Mouse (Mus musculus) erythroblast, embryonic 14.5 days (primary cell): Measurements from ENCODE around the gene Klk5.

ENCODE experiments used
- GATA1 ChIP-seq: IDR thresholded peaks from 2 replicates; pipeline ENCODE4 v1.6.1; 2012; ENCODE audit warnings: low read length, inconsistent platforms, mixed read lengths
- TAL1 ChIP-seq: IDR thresholded peaks from 3 replicates; pipeline ENCODE4 v1.6.1; 2012; ENCODE audit warnings: low read length, inconsistent platforms, mixed read lengths

DNA sequence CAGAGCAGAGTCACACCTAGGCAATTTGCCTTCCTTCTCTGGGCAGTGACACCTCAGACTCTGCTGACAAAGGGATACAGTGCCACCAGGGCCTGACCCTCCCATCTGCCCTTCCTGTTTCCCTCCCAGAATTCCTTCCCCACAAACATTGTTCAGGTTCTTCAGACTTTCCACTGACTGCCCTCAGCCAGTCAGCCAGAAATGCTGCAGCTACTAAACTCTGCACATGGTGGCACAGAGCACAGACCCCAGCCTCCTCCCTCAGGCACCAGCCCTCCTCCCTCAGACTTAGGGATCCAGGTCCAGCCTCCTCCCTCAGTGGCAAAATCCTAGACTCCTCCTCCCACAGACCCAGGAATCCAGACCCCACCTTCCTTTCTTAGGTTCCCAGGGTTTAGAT is 25.0 kb upstream of the Klk5 start:
- TF ChIP-seq GATA1 (no peak), TAL1 (no peak)
